Mouse (Mus musculus) monocyte, adult 5-6 weeks (primary cell): ENCODE results near the gene Aff2. TPM values are rescaled to one million over a fixed set of nuclear protein-coding genes. Genes with fewer than 3 reads are reported as not detected.

ENCODE experiments used
- ATAC-seq: fragments of 153-309, 156-312 bp; replicated peaks from 2 replicates; pipeline ENCODE4 v1.8.0; 2017; ENCODE audit warnings: mild to moderate bottlenecking; ENCODE audit not compliant: low TSS enrichment, insufficient number of reproducible peaks, severe bottlenecking, poor library complexity, low FRiP score
- total RNA-seq: library from RNA; stranded (forward); fragments of 200-1000, 200-491, 200-594 nt; gene quantifications from 3 replicates; pipeline ENCODE4 v1.2.3, GENCODE M21; 2017

Aff2 gene
- total RNA-seq, 1 experiment from 2014 or later = not detected

- no peak for ATAC-seq
Measured at GRCm38 (mm10) chrX:69675691-69676090, 315.6 kb downstream of the Aff2 start.

GRCm38 (mm10) chrX:69698840-69699239 lies 338.7 kb downstream of the Aff2 start:
- no peak for ATAC-seq

GRCm38 (mm10) chrX:69738972-69739371 lies 378.9 kb downstream of the Aff2 start:
- ATAC-seq = no peak

- ATAC-seq = no peak
Measured at GRCm38 (mm10) chrX:69744962-69745597, 385.0 kb downstream of the Aff2 start.

- ATAC-seq = no peak
Measured at GRCm38 (mm10) chrX:69801890-69802439, 441.9 kb downstream of the Aff2 start.

GRCm38 (mm10) chrX:69802481-69802880 lies 442.4 kb downstream of the Aff2 start:
- no peak for ATAC-seq

- no peak for ATAC-seq
Measured at GRCm38 (mm10) chrX:69811798-69812197, 451.7 kb downstream of the Aff2 start.

- ATAC-seq = no peak
Measured at GRCm38 (mm10) chrX:69815054-69815453, 455.0 kb downstream of the Aff2 start.

GRCm38 (mm10) chrX:69817679-69818078 lies 457.6 kb downstream of the Aff2 start:
- no peak for ATAC-seq

- ATAC-seq = no peak
Measured at GRCm38 (mm10) chrX:69818188-69818587, 458.1 kb downstream of the Aff2 start.

GRCm38 (mm10) chrX:69867601-69868000 lies 507.5 kb downstream of the Aff2 start:
- ATAC-seq = no peak

- no peak for ATAC-seq
Measured at GRCm38 (mm10) chrX:69891713-69892112, 531.6 kb downstream of the Aff2 start.
